Mouse (Mus musculus) ovary, postnatal 10 days (tissue): ENCODE data around the gene Smim24.
A peak's percentile ranks its signal among the peaks of the same experiment; 100 is the strongest.

ENCODE experiments used
- DNase-seq: peaks from one replicate; pipeline ENCODE4 v3.0.0; 2022; ENCODE audit warnings: low spot score

The Smim24 gene

GRCm38 (mm10) chr10:81422661-81423217, 29.9 kb downstream of the Smim24 start:
- no peak for DNase-seq

GRCm38 (mm10) chr10:81423476-81424245, 30.8 kb downstream of the Smim24 start:
- DNase-seq, result no peak

GRCm38 (mm10) chr10:81424246-81425051, 31.6 kb downstream of the Smim24 start:
- peak; percentile 26 for DNase-seq

GRCm38 (mm10) chr10:81425236-81425850, 32.5 kb downstream of the Smim24 start:
- peak; percentile 15 for DNase-seq

GRCm38 (mm10) chr10:81426081-81426671, 33.3 kb downstream of the Smim24 start:
- peak; percentile 15 for DNase-seq

GRCm38 (mm10) chr10:81426897-81427296, 34.0 kb downstream of the Smim24 start:
- DNase-seq, result peak; percentile 45

- DNase-seq, result no peak
Observed at GRCm38 (mm10) chr10:81427327-81427726, 34.5 kb downstream of the Smim24 start.

GRCm38 (mm10) chr10:81427804-81428506, 35.1 kb downstream of the Smim24 start:
- DNase-seq, result peak; percentile 1

- DNase-seq, result no peak
Observed at GRCm38 (mm10) chr10:81428507-81428870, 35.6 kb downstream of the Smim24 start.

GRCm38 (mm10) chr10:81429092-81429491, 36.2 kb downstream of the Smim24 start:
- DNase-seq, result peak; percentile 1

GRCm38 (mm10) chr10:81429605-81430061, 36.8 kb downstream of the Smim24 start:
- DNase-seq, result peak; percentile 61

GRCm38 (mm10) chr10:81430141-81430830, 37.4 kb downstream of the Smim24 start:
- no peak for DNase-seq

GRCm38 (mm10) chr10:81430831-81431525, 38.1 kb downstream of the Smim24 start:
- DNase-seq, result no peak

GRCm38 (mm10) chr10:81431526-81432168, 38.8 kb downstream of the Smim24 start:
- DNase-seq, result no peak

GRCm38 (mm10) chr10:81432169-81432867, 39.5 kb downstream of the Smim24 start:
- no peak for DNase-seq

- no peak for DNase-seq
Observed at GRCm38 (mm10) chr10:81432868-81433262, 40.0 kb downstream of the Smim24 start.

- DNase-seq, result no peak
Observed at GRCm38 (mm10) chr10:81433541-81434289, 40.9 kb downstream of the Smim24 start.
